Mouse (Mus musculus) layer of hippocampus, adult 2 months (tissue): ENCODE results near the gene Spryd4. TPM values are rescaled to one million over a fixed set of nuclear protein-coding genes. Genes with fewer than 3 reads are reported as not detected.
"Not testable (repeated sequence)": the region's sequence is repeated elsewhere in the genome, so short reads cannot be mapped to it uniquely, and the experiment has no call there.

ENCODE experiments used
- DNase-seq, 2 experiments: peaks; one replicate each; pipeline ENCODE4 v3.0.0; 2022; ENCODE audit warnings: low spot score in 2 of 2
- H3K27ac ChIP-seq: fragments of 200-600 bp; 2 replicates; pipeline ENCODE4 v1.8.1; 2022
- H3K4me3 ChIP-seq: fragments of 200-600 bp; 2 replicates; pipeline ENCODE4 v1.8.1; 2022; ENCODE audit warnings: mild to moderate bottlenecking
- CTCF ChIP-seq: fragments of 200-600 bp; conservative IDR thresholded peaks from 2 replicates; pipeline ENCODE4 v1.8.1; 2022; ENCODE audit warnings: antibody characterized with exemption, mild to moderate bottlenecking, moderate library complexity
- long read RNA-seq, 2 experiments: library from polyadenylated mRNA; stranded (forward); transcript quantifications; one replicate each; pipeline ENCODE4 v2.0.0; 2021; ENCODE audit warnings: borderline mapping rate in 2 of 2
- total RNA-seq, 2 experiments: library from RNA; stranded (reverse); gene quantifications; 2 replicates each; pipeline ENCODE4 v1.2.3; 2021

Spryd4 gene
- 10 to 100 TPM in 1 of 2 experiments, 1 to 10 TPM in 1; 9.5 to 10.4 TPM for total RNA-seq
- long read RNA-seq, experiment 1, transcript Spryd4-201 (2 exons, 1,583 nt), result major isoform, 7 of 9 reads
- long read RNA-seq, experiment 1, partial matches to known transcripts, result 2 of 9 reads
- long read RNA-seq, experiment 1, other reads (novel, unspliced or antisense), result 0 of 9 reads
- long read RNA-seq, experiment 2, transcript Spryd4-201 (2 exons, 1,583 nt), result major isoform, 11 of 11 reads
- long read RNA-seq, experiment 2, partial matches to known transcripts, result 0 of 11 reads
- long read RNA-seq, experiment 2, other reads (novel, unspliced or antisense), result 0 of 11 reads

- H3K4me3 ChIP-seq, result peak within 1 kb of the TSS; percentile 81
- TF ChIP-seq CTCF, result peak; percentile 53
- DNase-seq, result peak; percentile 89 to 91
- peak within 1 kb of the TSS; percentile 81 for H3K27ac ChIP-seq
These were observed at the start of gene Spryd4 for GRCm38 (mm10) chr10:128211390-128212108. TSS of gene Spryd4 (minus strand) at chr10:128211807.

- H3K27ac ChIP-seq, DNase-seq, H3K4me3 ChIP-seq: not testable (repeated sequence)
These were observed 48.8 kb upstream of the Spryd4 start for GRCm38 (mm10) chr10:128260376-128260775.

- H3K27ac ChIP-seq, result no peak overlapping the region
- no peak for TF ChIP-seq CTCF
- no peak for DNase-seq
- H3K4me3 ChIP-seq, result no peak overlapping the region
These were observed 48.3 kb upstream of the Spryd4 start for GRCm38 (mm10) chr10:128259946-128260345.

GRCm38 (mm10) chr10:128258953-128259352 is 47.3 kb upstream of the Spryd4 start:
- Histone ChIP-seq H3K27ac (no peak overlapping the region), H3K4me3 (no peak overlapping the region)
- TF ChIP-seq CTCF, result 0 out of 2 replicates have a peak, but pooled peaks have one; percentile 11
- no peak for DNase-seq

GRCm38 (mm10) chr10:128256328-128256727 is 44.7 kb upstream of the Spryd4 start:
- H3K4me3 ChIP-seq, result no peak overlapping the region
- no peak for DNase-seq
- no peak overlapping the region for H3K27ac ChIP-seq
- no peak for TF ChIP-seq CTCF

GRCm38 (mm10) chr10:128255925-128256324 is 44.3 kb upstream of the Spryd4 start:
- no peak overlapping the region for H3K4me3 ChIP-seq
- no peak for DNase-seq
- H3K27ac ChIP-seq, result no peak overlapping the region
- no peak for TF ChIP-seq CTCF

GRCm38 (mm10) chr10:128253677-128254255 is 42.2 kb upstream of the Spryd4 start, which contains the start of gene Apon:
TSS of gene Apon (plus strand) at chr10:128254096.
- H3K27ac ChIP-seq, result no peak within 1 kb of the TSS
- DNase-seq, result no peak
- no peak within 1 kb of the TSS for H3K4me3 ChIP-seq
- TF ChIP-seq CTCF, result no peak

- Histone ChIP-seq H3K27ac (no peak overlapping the region), H3K4me3 (no peak overlapping the region)
- TF ChIP-seq CTCF, result no peak
- no peak for DNase-seq
These were observed 39.0 kb upstream of the Spryd4 start for GRCm38 (mm10) chr10:128250565-128250964.

GRCm38 (mm10) chr10:128247020-128247732 is 35.6 kb upstream of the Spryd4 start:
- H3K4me3 ChIP-seq, result no peak overlapping the region
- TF ChIP-seq CTCF, result no peak
- no peak for DNase-seq
- peak overlapping the region; percentile 32; the same call in 1 of the 2 replicates for H3K27ac ChIP-seq

- no peak for DNase-seq
- TF ChIP-seq CTCF, result no peak
- Histone ChIP-seq H3K27ac (no peak overlapping the region), H3K4me3 (no peak overlapping the region)
These were observed 32.5 kb upstream of the Spryd4 start for GRCm38 (mm10) chr10:128244121-128244520.

- Histone ChIP-seq H3K4me3 (no peak overlapping the region), H3K27ac (no peak overlapping the region)
- no peak for TF ChIP-seq CTCF
These were observed 31.6 kb upstream of the Spryd4 start for GRCm38 (mm10) chr10:128243252-128243651.

GRCm38 (mm10) chr10:128240131-128240530 is 28.5 kb upstream of the Spryd4 start:
- Histone ChIP-seq H3K4me3 (no peak overlapping the region), H3K27ac (no peak overlapping the region)
- no peak for TF ChIP-seq CTCF
- DNase-seq, result no peak

More at GRCm38 (mm10) chr10:128243252-128243651, 31.6 kb upstream of the Spryd4 start:
- DNase-seq, result no peak

- Histone ChIP-seq H3K27ac (no peak overlapping the region), H3K4me3 (no peak overlapping the region)
- TF ChIP-seq CTCF, result no peak
- DNase-seq, result no peak
These were observed 27.5 kb upstream of the Spryd4 start for GRCm38 (mm10) chr10:128239140-128239539.
